Mouse (Mus musculus) splenic B cell, adult 2 months (primary cell): ENCODE results near the gene Mrpl10.

Source experiments
- DNase-seq: peaks from one replicate; pipeline ENCODE4 v3.0.0-alpha.2; 2011; ENCODE audit warnings: low read depth, low spot score
- H3K27me3 ChIP-seq: 2 replicates; pipeline ENCODE4 v1.6.1; 2012; ENCODE audit warnings: mild to moderate bottlenecking, low read length, moderate library complexity, mixed read lengths; ENCODE audit not compliant: control insufficient read depth, poor library complexity, insufficient read depth, severe bottlenecking
- H3K36me3 ChIP-seq: 2 replicates; pipeline ENCODE4 v1.6.1; 2012; ENCODE audit warnings: mild to moderate bottlenecking, low read length, moderate library complexity, mixed read lengths; ENCODE audit not compliant: control insufficient read depth, poor library complexity, insufficient read depth, severe bottlenecking

The Mrpl10 gene

GRCm38 (mm10) chr11:97041022-97041899, at the start of gene Mrpl10, which contains the start of gene Lrrc46:
Mrpl10 (plus strand) TSS chr11:97041560.
Lrrc46 (minus strand) TSS chr11:97041407.
- H3K27me3 ChIP-seq, result no peaks in the 10 kb centered on the region
- H3K36me3 ChIP-seq, result no peaks in the 10 kb centered on the region
- peak; percentile 98 for DNase-seq

- no peaks in the 10 kb centered on the region for H3K36me3 ChIP-seq
- H3K27me3 ChIP-seq, result no peaks in the 10 kb centered on the region
- no peak for DNase-seq
These were observed 48.5 kb upstream of the Mrpl10 start for GRCm38 (mm10) chr11:96992722-96993311.

GRCm38 (mm10) chr11:96995031-96995430, 46.3 kb upstream of the Mrpl10 start:
- H3K27me3 ChIP-seq, result no peaks in the 10 kb centered on the region
- H3K36me3 ChIP-seq, result no peaks in the 10 kb centered on the region
- no peak for DNase-seq

GRCm38 (mm10) chr11:96995836-96996772, 45.3 kb upstream of the Mrpl10 start:
- DNase-seq, result peak; percentile 84
- Histone ChIP-seq H3K36me3 (no peaks in the 10 kb centered on the region), H3K27me3 (no peaks in the 10 kb centered on the region)

GRCm38 (mm10) chr11:96996773-96997379, 44.5 kb upstream of the Mrpl10 start:
- DNase-seq, result peak; percentile 27
- H3K27me3 ChIP-seq, result no peaks in the 10 kb centered on the region
- H3K36me3 ChIP-seq, result no peaks in the 10 kb centered on the region

DNA sequence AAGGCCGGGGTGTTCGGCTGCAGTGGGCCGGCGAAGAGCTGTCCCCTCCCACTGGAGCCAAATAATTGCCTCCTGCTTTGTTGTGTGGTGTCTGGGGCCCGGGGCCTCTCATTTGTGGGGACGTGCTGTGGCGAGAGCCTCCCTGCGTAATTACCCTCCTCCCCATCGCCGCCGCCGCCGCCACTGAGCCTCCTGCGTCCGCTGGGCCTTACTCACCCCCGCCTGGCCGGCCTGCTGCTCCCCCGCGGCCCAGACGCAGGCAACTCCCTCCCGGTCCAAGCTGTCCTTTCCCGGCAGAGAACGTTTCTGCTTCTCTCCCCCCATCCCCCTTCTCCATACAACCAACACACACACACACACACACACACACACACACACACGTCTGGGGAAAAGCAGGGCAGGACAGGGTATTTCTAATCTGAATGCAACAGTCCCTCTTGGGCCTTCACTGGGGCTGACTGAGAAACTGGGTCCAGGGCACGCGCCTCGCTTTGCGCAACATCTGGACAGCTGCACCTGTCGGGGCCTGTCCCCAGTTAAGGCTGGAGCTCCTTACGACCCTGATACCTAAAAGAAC, 43.9 kb upstream of the Mrpl10 start:
- DNase-seq, result no peak
- Histone ChIP-seq H3K36me3 (no peaks in the 10 kb centered on the region), H3K27me3 (no peaks in the 10 kb centered on the region)

- DNase-seq, result no peak
- Histone ChIP-seq H3K36me3 (no peaks in the 10 kb centered on the region), H3K27me3 (no peaks in the 10 kb centered on the region)
These were observed 38.2 kb upstream of the Mrpl10 start for GRCm38 (mm10) chr11:97003170-97003569.

DNA sequence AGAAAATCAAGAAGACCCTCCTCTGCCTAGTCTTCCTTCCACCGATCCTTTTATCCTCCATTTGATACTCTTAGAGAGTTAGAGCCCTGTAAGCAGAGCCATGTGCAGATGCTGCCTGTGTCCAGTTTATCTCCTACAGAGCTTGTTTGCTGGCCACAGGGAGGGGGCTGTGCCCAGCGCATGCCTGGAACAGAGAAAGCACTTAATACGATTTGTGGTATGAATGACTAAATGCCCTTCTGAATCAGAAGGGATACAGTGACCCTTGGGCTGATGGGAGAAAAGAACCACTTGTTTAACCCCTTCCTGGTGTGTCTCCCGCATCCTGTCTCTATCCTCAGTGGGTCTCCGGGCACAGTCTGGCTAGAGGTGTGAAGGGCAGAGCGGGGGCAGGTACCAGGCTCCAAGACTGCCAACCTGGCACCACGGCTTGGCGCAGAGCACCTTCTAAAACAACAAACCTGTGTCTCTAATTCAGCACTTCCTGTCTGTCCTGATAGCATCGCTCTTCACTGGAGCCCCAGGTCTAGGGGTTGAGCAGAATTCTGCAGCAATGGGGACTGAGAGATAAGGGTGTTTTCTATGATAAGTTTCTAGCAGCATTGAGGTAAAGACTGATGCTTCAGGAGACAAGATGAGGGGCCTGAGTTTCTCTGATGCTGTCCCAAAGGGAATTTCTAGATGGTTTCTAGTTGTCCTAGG, 34.1 kb upstream of the Mrpl10 start:
- Histone ChIP-seq H3K27me3 (no peaks in the 10 kb centered on the region), H3K36me3 (no peaks in the 10 kb centered on the region)
- DNase-seq, result no peak

DNA sequence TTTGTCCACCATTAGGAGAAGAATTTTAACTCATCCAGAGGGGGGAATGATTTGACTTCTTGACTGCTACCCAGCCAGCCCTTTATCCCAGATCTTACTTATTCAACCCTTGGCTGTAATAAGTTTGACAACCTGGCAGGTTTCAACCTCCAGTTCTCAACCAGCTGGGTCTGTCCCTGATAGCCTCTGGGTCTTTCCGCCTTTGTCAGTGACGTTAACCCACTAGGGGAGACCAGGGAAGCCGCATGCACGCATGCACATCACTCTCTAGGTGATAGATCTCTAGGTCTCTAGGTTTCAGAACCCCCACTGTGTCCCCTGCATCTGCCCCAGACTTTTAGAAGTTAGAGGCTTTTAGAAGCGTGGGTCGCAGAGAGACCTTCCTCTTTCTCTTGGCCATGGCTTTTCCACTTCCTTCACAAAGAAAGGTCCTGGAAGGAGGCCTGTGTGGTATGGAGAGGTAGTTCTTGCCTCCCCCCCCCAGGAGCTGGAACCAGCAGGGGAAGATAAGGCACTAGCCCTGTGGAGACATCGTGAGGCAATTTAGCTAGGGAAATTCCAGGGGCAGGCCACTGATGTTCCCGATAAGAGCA, 32.1 kb upstream of the Mrpl10 start:
- no peak for DNase-seq
- Histone ChIP-seq H3K36me3 (no peaks in the 10 kb centered on the region), H3K27me3 (no peaks in the 10 kb centered on the region)

- Histone ChIP-seq H3K36me3 (no peaks in the 10 kb centered on the region), H3K27me3 (0 out of 2 replicates have a peak, but pooled peaks cover 2% of the 10 kb centered on the region)
- no peak for DNase-seq
These were observed 28.2 kb upstream of the Mrpl10 start, which contains the start of gene Sp6 for GRCm38 (mm10) chr11:97013121-97013670. Sp6 (plus strand) TSS chr11:97013394.

DNA sequence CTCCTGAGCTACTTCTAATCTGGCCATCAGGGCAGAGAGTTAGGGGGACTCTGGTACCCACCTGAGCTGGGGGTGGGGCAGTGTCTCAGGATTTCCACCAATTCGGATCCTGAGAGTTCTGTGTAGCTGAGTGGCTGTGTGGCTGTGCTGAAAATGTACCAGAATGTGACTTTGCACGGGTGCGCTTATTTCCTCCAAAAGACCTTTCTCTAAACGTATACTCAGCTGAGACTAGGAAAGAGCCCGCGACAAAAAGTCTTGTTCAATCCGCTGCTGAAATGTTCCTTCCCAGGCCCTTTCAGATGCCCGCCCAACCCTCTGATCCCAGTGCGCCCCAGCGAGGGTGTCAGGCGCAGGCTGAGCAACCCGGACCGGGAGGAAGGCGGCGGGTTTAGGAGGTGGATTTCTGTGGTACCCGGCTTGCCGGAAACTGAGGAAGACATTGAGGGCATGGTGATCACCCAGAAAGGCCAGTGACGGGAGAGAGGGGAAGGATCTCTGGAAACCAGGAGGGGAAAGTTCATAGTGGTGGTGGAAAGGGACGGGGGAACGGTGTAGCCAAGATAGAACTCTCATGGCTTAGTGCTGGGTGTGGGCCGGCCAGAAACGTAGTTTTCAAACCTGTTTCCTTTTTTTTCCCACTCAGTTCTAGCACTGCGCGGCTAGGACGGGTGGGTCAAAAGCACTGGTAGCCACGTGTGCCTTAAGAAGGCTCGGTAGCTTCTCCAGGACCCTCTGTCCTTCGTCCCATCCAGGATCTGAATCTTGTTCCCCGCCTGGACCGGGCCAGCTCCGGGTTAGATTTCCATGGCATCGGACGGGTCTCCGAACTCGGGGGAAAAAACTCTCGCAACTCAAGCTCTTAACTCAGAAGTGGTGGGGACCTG, 23.4 kb upstream of the Mrpl10 start:
- DNase-seq, result no peak
- no peaks in the 10 kb centered on the region for H3K36me3 ChIP-seq

GRCm38 (mm10) chr11:97018583-97019344, 22.6 kb upstream of the Mrpl10 start:
- peak; percentile 32 for DNase-seq
- Histone ChIP-seq H3K27me3 (peaks cover 2% of the 10 kb centered on the region; the same call in 1 of the 2 replicates), H3K36me3 (no peaks in the 10 kb centered on the region)

More for the DNA sequence above, 23.4 kb upstream of the Mrpl10 start:
- peaks cover 2% of the 10 kb centered on the region; the same call in 1 of the 2 replicates for H3K27me3 ChIP-seq
